Mouse (Mus musculus) urinary bladder, postnatal 25 days (tissue): Measurements from ENCODE around the gene Esr2.
"Not testable (repeated sequence)": the region's sequence is repeated elsewhere in the genome, so short reads cannot be mapped to it uniquely, and the experiment has no call there.

ENCODE experiments used
- DNase-seq: peaks from one replicate; pipeline ENCODE4 v3.0.0; 2022; ENCODE audit warnings: low spot score

The Esr2 gene

DNA sequence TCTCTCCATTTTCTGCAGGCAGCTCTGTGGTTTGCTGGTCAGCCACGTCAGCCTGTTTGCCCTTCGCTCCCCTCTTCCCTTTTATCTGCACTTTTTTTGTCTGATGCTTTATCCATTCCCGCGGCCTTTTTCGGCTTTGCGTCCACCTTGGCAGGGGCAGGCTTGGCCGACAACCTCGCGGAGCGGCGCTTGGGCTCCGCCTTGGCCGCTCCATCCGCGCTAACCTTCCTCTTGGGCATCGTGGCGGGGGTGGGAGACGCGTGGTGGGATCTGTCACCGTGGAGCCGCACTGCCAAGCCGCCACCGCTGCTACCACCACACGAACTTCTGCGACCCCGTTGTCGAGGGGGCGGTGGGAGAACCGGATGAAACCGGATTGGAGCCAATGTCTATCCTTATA lies 24.7 kb downstream of the Esr2 start:
- DNase-seq: not testable (repeated sequence)

- DNase-seq: no peak
Measured at GRCm38 (mm10) chr12:76136701-76137100, 40.4 kb downstream of the Esr2 start.

DNA sequence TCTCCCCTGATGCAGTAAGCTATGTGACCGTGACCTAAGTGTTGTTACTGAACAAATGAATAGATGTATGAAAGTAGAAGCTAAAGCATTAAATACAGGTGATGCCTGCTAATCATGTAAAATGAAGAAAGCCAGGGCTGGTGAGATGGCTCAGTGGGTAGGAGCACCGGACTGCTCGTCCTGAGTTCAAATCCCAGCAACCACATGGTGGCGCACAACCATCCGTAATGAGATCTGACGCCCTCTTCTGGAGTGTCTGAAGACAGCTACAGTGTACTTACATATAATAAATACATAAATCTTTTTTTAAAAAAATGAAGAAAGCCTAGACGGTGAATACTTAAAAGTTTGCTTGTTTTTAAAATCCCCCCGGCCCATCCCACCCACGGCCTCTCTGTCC lies 44.0 kb downstream of the Esr2 start:
- not testable (repeated sequence) for DNase-seq

- DNase-seq: no peak
Measured at GRCm38 (mm10) chr12:76132591-76132990, 44.5 kb downstream of the Esr2 start.

- no peak for DNase-seq
Measured at GRCm38 (mm10) chr12:76130891-76131290, 46.2 kb downstream of the Esr2 start.

- DNase-seq: no peak
Measured at GRCm38 (mm10) chr12:76130281-76130680, 46.8 kb downstream of the Esr2 start.

- no peak for DNase-seq
Measured at GRCm38 (mm10) chr12:76128831-76129230, 48.2 kb downstream of the Esr2 start.

GRCm38 (mm10) chr12:76128306-76128705 lies 48.8 kb downstream of the Esr2 start:
- DNase-seq: no peak

GRCm38 (mm10) chr12:76123223-76123622 lies 53.8 kb downstream of the Esr2 start:
- DNase-seq: no peak

GRCm38 (mm10) chr12:76117632-76118153 lies 59.4 kb downstream of the Esr2 start:
- no peak for DNase-seq

GRCm38 (mm10) chr12:76116577-76116976 lies 60.5 kb downstream of the Esr2 start:
- no peak for DNase-seq

DNA sequence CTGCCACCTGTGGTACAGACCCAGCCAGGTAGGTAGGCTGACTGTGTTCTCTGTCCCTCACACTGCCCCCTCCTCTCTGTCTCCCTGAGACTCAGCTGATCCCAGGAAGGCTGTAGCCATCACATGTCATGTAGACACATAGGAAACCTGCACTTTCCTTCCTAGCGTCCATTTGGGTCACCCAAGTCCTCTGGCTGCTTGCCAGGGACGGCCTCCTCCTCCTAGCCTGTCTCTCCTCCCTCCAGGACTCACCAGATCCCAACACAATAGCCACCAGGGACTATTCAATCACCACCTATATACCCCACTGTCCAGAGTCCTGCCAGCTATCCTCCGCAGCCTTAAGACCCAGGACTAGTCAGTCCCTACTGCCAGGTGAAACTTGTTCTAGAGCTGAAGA lies 66.0 kb downstream of the Esr2 start:
- DNase-seq: no peak

DNA sequence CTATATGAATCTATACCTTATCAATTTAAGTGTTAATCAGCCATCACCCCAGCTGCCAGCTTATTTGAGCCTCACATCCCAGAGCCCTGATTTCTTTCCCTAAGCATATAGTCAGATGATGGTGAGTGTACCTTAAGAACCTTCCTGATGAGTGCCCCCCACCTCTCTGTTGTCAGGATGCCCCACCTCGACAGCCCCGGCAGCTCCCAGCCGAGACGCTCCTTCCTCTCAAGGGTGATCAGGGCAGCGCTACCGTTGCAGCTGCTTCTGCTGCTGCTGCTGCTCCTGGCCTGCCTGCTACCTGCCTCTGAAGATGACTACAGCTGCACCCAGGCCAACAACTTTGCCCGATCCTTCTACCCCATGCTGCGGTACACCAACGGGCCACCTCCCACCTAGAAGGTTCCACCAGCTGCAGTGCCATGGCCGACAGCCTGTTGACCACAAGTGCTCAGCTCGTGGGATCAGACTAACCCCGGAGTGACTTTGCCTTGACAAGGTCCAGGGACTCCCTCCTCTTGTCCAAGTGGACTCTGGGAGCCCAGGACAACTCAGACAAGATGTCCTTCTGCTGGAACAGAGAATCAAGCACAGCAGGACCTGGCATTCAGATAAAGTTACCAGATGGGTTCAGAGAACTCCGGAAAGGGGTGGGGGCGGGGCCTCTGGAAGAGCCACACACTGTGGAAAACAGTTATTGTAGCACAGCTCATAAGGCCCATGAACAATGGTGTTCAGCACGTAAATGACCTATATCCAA lies 67.2 kb downstream of the Esr2 start:
- no peak for DNase-seq

GRCm38 (mm10) chr12:76104596-76105351 lies 72.3 kb downstream of the Esr2 start:
- DNase-seq: no peak

DNA sequence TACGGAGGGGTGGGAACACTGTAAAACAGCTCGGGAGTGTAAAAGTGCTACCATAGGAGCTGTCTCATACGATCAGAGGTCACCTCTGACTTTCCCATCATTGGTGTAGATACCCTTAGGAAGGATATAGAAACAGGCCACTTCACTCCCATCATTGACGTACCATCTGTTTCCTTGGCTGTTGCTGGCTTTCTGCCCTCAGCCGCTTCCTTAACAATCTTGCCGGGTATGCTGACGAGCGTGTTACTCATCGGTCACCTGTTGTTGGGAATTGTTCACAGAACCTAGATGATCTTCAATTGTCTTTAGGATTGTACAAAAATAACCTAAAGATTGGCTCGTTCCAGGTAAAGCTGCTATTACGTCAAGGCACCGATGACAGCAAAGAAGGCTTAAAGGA lies 74.4 kb downstream of the Esr2 start:
- no peak for DNase-seq

GRCm38 (mm10) chr12:76095117-76096035 lies 81.7 kb downstream of the Esr2 start:
- no peak for DNase-seq

GRCm38 (mm10) chr12:76093613-76094588 lies 83.2 kb downstream of the Esr2 start:
- DNase-seq: no peak

DNA sequence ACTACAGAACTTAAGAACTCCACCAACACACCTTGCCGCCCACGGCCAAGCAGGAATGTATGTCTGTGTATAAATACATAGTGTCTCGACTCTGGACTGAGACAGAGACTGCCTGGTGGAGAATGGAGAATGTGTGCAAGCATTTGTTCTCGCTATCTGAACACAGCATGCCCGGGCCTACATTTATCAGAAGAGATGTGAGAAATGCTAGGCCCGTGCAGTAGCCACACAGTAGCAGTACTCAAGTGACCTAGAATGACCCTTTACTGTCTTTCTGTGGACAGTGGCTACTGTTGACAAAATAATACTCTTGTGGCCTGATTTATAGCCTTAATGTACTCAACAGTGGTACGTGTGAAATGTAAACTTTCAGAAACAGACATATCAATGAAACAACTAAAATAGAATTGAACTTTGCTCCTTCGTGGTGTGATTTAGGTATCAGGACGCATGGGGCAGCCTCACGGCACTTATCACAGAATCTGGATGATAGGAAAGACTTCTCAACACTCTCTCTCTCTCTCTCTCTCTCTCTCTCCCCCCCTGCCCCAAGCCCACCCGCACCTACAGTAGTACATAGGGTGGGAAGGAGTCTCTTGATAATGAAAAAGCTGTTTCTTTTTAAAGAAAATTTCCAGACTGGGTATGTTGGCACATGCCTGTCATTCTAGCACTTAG lies 84.1 kb downstream of the Esr2 start:
- no peak for DNase-seq

- DNase-seq: no peak
Measured at GRCm38 (mm10) chr12:76087025-76087424, 90.0 kb downstream of the Esr2 start.
